Mouse (Mus musculus): ENCODE measurements around the gene Tmem168.

The Tmem168 gene

GRCm38 (mm10) chr6:13607621-13608493 lies at the start of gene Tmem168:
Gene Tmem168, minus strand, starts transcription at chr6:13608100.
- DNase-seq (ENCODE audit: extremely low spot score) = peak; percentile 94

- DNase-seq (ENCODE audit: extremely low spot score) = no peak
Observed at GRCm38 (mm10) chr6:13654081-13654480, 46.2 kb upstream of the Tmem168 start.

- no peak for DNase-seq (ENCODE audit: extremely low spot score)
Observed at GRCm38 (mm10) chr6:13652284-13652683, 44.4 kb upstream of the Tmem168 start.

GRCm38 (mm10) chr6:13650854-13651253 lies 43.0 kb upstream of the Tmem168 start:
- DNase-seq (ENCODE audit: extremely low spot score) = no peak

- no peak for DNase-seq (ENCODE audit: extremely low spot score)
Observed at GRCm38 (mm10) chr6:13648305-13648704, 40.4 kb upstream of the Tmem168 start.

GRCm38 (mm10) chr6:13636582-13636989 lies 28.7 kb upstream of the Tmem168 start:
- peak; percentile 2 for DNase-seq (ENCODE audit: extremely low spot score)

DNA sequence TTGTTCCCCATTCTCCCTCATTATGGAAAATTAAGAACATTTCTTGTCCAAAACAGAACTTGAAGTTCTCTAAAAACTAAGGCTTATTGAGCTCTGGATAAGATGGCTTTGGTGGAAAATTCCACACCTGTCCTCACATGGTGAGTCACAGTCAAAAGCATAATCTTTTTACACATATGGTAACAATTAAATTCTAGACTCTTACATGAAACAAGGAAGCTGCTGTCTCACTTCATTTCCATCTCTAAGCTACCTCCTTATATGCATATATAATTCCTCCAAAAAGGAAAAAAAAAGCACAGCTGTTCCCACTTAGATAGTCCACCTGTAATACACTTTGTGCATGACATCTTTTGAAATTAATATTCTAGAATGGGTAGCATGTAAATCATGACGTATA lies 24.7 kb upstream of the Tmem168 start:
- no peak for DNase-seq (ENCODE audit: extremely low spot score)

GRCm38 (mm10) chr6:13630607-13631006 lies 22.7 kb upstream of the Tmem168 start:
- DNase-seq (ENCODE audit: extremely low spot score) = no peak

DNA sequence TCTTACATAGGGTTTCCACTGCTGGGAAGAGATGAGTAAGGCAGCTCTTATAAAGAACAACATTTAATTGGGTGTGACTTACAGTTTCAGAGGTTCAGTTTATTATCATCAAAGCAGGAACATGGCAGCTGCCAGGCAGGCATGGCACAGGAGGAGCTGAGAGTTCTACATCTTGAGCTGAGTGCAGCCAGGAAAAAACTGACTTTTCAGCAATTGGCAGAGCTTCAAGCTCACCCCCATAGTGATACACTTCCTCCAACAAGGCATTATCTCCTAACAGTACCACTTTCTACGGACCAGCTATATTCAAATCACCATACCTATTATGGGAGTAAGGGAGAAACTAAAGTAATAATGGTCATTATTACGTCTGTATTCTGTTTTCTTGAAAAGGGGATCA lies 11.7 kb upstream of the Tmem168 start:
- DNase-seq (ENCODE audit: extremely low spot score) = no peak

- no peak for DNase-seq (ENCODE audit: extremely low spot score)
Observed at GRCm38 (mm10) chr6:13617110-13617509, 9.2 kb upstream of the Tmem168 start.

GRCm38 (mm10) chr6:13614568-13614967 lies 6.7 kb upstream of the Tmem168 start:
- DNase-seq (ENCODE audit: extremely low spot score) = no peak

DNA sequence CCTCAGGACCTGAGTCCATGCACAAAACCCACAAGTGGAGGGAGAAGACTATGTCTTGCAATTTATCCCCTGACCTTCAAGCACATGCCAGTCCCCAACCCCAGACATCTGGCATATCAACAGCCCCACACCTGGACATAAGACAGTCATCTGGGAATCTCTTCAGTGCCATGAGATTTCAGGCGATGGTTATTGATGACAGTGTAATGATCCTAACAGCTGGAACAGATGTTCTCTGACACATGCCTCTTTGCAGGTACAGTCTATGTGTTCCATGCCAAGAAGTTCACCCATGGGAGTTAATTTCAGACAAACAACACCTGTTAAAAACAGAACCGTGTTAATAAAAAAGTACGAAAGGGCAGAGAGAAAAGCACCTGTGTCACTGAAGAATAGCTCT lies 5.8 kb upstream of the Tmem168 start:
- no peak for DNase-seq (ENCODE audit: extremely low spot score)

- no peak for DNase-seq (ENCODE audit: extremely low spot score)
Observed at GRCm38 (mm10) chr6:13610869-13611268, 3.0 kb upstream of the Tmem168 start.

DNA sequence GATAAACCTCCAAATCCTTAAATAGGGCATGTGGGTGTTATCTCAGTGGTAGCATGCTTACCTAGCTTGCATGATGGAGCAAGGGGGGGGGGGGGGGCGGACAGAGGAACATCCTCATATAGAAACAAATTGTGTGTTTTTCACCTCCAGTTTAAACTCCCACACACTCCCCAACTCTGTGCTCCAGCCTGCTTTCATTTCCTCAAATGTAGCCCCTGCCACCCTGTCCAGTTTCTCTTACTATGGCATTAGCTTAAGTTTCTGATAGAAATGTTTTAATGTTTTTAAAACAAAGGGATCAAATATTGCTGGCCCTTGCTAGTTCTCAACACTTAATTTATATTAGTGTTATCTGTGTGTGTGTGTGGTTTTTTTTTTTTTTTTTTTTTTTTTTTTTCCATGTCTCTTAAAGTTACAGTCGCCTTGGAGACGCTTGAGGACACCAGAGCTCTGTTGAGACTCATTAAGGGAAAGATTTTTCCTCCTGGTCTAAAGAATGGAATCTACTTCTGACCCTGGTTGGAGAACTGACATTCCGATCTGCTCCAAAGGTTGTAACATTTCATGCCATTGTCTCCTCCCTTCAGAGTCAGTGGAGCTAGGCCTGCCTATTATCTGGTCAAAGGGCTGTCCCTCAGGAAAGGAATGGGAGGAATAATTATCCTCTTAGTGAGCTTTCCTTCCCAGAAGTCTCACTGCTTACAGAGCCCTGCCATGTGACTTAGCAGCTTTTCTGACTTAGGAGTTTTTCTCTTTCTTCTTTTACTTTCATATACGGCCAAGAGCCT lies 1.6 kb upstream of the Tmem168 start:
- DNase-seq (ENCODE audit: extremely low spot score) = no peak

GRCm38 (mm10) chr6:13606921-13607620 lies 829 bp downstream of the Tmem168 start:
- no peak for DNase-seq (ENCODE audit: extremely low spot score)

- no peak for DNase-seq (ENCODE audit: extremely low spot score)
Observed at GRCm38 (mm10) chr6:13606394-13606793, 1.5 kb downstream of the Tmem168 start.

DNA sequence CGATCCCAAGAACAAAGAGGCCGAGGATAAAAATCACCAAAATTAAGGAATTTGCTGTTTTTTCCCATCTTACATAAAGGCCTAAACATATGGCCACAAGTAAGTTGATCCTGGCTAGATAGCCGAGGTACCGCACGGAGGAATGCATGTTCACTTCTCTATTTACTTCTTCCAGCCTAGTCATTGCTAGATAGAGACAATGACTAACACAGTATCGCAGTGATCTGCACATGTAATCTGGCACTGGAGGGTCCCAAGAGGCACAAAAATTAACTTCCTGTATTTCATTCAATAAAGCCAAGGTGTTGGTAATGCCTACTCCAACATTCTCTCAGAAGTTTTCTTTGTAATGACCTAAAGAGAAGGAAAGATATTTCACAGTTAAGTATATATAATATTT lies 4.8 kb downstream of the Tmem168 start:
- DNase-seq (ENCODE audit: extremely low spot score) = no peak

- DNase-seq (ENCODE audit: extremely low spot score) = no peak
Observed at GRCm38 (mm10) chr6:13601587-13601986, 6.3 kb downstream of the Tmem168 start.

GRCm38 (mm10) chr6:13598239-13598923 lies 9.5 kb downstream of the Tmem168 start:
- no peak for DNase-seq (ENCODE audit: extremely low spot score)

- no peak for DNase-seq (ENCODE audit: extremely low spot score)
Observed at GRCm38 (mm10) chr6:13592729-13593345, 15.1 kb downstream of the Tmem168 start.

DNA sequence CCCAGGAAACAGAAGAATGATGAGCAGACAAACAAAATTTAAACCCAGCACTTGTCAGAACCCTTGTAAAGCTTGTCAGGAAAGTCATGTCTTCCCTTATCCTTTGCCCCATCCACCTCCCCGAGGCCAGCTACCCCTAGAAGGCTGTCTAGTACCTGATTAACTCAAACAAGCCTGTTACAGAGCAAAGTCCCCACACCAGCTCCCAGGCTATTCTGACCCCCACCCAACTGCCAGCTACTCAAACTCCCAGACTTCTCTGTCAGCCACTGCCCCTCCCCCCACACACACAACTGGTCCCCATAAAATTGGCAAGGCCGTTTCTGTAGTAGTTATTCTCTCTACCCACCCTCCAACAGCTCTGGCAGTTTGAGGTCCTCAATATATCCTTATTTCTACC lies 21.3 kb downstream of the Tmem168 start:
- no peak for DNase-seq (ENCODE audit: extremely low spot score)

Measured in embryo, embryonic 9.5 days (tissue).